Mouse (Mus musculus) skeletal muscle tissue, postnatal 0 days (tissue): ENCODE measurements around the gene E130114P18Rik. TPM values are rescaled to one million over a fixed set of nuclear protein-coding genes. Genes with fewer than 3 reads are reported as not detected.

Experiments used
- polyA plus RNA-seq: library from polyadenylated mRNA; unstranded; fragments of >200 nt; fragmentation: Nextera tagmentation; extraction: Ambion mirVana; gene quantifications from 2 replicates; pipeline ENCODE4 v1.2.1, GENCODE M21; 2015

The E130114P18Rik gene
- 3.4 and 4.9 TPM in 2 replicates for polyA plus RNA-seq

GRCm38 (mm10) chr4:97777706-97778176, at the start of gene E130114P18Rik:
E130114P18Rik (minus strand) TSS chr4:97778078.

GRCm38 (mm10) chr4:97772641-97773040, 5.2 kb downstream of the E130114P18Rik start, which contains the start of gene Nfia:
Nfia (plus strand) TSS chr4:97772734.

Other genes with a start within 250 kb of the E130114P18Rik start
- gene Nfia, start 5.3 kb downstream of the E130114P18Rik start, polyA plus RNA-seq: 46.6 and 49.5 TPM in 2 replicates